Mouse (Mus musculus): Measurements from ENCODE around the gene Igsf9b.

The Igsf9b gene

GRCm38 (mm10) chr9:27330374-27330773 is 31.4 kb downstream of the Igsf9b start:
- no peak for DNase-seq (ENCODE audit: low spot score in 2 of 2)

- no peak for DNase-seq (ENCODE audit: low spot score in 2 of 2)
Measured at GRCm38 (mm10) chr9:27331538-27331937, 32.5 kb downstream of the Igsf9b start.

- no peak for DNase-seq (ENCODE audit: low spot score in 2 of 2)
Measured at GRCm38 (mm10) chr9:27334895-27335294, 35.9 kb downstream of the Igsf9b start.

- no peak for DNase-seq (ENCODE audit: low spot score in 2 of 2)
Measured at GRCm38 (mm10) chr9:27336962-27337636, 38.1 kb downstream of the Igsf9b start.

GRCm38 (mm10) chr9:27339168-27339567 is 40.2 kb downstream of the Igsf9b start:
- DNase-seq (ENCODE audit: low spot score in 2 of 2) = no peak

GRCm38 (mm10) chr9:27346541-27347269 is 47.7 kb downstream of the Igsf9b start:
- DNase-seq (ENCODE audit: low spot score in 2 of 2) = no peak

- DNase-seq (ENCODE audit: low spot score in 2 of 2) = no peak
Measured at GRCm38 (mm10) chr9:27353082-27353481, 54.1 kb downstream of the Igsf9b start.

- no peak for DNase-seq (ENCODE audit: low spot score in 2 of 2)
Measured at GRCm38 (mm10) chr9:27357893-27358292, 58.9 kb downstream of the Igsf9b start.

- no peak for DNase-seq (ENCODE audit: low spot score in 2 of 2)
Measured at GRCm38 (mm10) chr9:27367231-27367630, 68.2 kb downstream of the Igsf9b start.

GRCm38 (mm10) chr9:27369108-27369507 is 70.1 kb downstream of the Igsf9b start:
- no peak for DNase-seq (ENCODE audit: low spot score in 2 of 2)

GRCm38 (mm10) chr9:27375746-27376145 is 76.7 kb downstream of the Igsf9b start:
- DNase-seq (ENCODE audit: low spot score in 2 of 2) = no peak

GRCm38 (mm10) chr9:27386951-27387350 is 87.9 kb downstream of the Igsf9b start:
- DNase-seq (ENCODE audit: low spot score in 2 of 2) = no peak

GRCm38 (mm10) chr9:27396500-27396899 is 97.5 kb downstream of the Igsf9b start, which contains the start of gene Spata19:
TSS of gene Spata19 (plus strand) at chr9:27396800.
- no peak for DNase-seq (ENCODE audit: low spot score in 2 of 2)

- no peak for DNase-seq (ENCODE audit: low spot score in 2 of 2)
Measured at GRCm38 (mm10) chr9:27401169-27401568, 102.2 kb downstream of the Igsf9b start.
